Mouse (Mus musculus): ENCODE measurements at regions not wholly inside any gene's neighbourhood (a gene's known extent, or its start where the extent isn't known, plus 50 kb on each side); places are given as distances from the start of the nearest gene placed in this dataset.

DNA sequence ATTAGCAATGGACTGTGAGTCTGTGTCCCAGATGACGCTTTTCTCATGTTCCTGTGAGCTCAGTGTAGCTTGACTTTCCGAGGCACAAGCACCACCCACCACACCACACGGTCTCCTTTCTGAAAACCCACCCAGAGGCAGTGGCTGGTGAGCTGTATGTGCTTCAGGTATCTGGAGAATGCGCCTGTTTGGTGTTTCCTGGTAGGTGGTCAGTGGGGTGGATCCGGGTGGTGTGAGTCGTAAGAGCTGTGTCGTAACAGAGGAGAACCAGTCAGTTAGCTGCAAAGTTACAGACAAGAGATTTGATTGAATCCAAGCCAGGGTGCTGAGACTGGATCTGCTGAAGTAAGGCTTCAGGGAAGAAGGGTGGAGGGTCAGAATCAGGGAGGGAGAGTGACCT lies 65.1 kb upstream of the Arhgap28 start:
- TF ChIP-seq CTCF (IDR thresholded peaks at IDR 0.05; ENCODE audit: borderline replicate concordance, insufficient read depth, low read length) (no peak), POLR2A (IDR thresholded peaks at IDR 0.05; ENCODE audit: low read depth, low read length) (no peak)
